In the genomic region with DNA sequence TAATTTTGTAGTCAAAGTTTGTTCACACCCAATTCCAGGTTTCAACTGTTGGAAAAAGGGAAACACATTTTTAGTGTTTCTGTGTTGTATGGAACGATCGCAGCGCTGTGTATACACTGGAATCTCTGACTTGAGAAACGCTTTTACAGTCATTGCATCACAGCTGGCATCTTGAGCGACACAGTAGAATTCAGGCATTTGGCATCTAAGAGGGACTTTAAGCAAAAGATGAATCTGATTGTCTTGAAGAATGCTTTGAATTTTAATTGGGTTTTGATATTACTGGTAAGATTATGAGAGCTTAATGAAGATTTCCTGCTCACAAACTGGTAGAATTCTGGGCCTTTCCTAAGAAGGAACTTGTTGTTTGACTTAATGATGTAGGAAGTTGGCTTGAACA, we compare ENCODE assay signal across 7 mouse cellular contexts. TPM values are rescaled to one million over a fixed set of nuclear protein-coding genes. Genes with fewer than 3 reads are reported as not detected.
A peak's percentile ranks its signal among the peaks of the same experiment; 100 is the strongest.
DNase-seq lines count a peak whose midpoint lies in the region; ATAC-seq and TF ChIP-seq lines count a peak whose summit lies in the region.

No protein-coding gene starts in this region.

- H3K27me3 ChIP-seq in E14TG2a.4 (ENCODE audit: insufficient read depth, low read length) = no peaks in the 10 kb centered on the region
- no peaks in the 10 kb centered on the region for H3K27me3 ChIP-seq in lung, embryonic 16.5 days (ENCODE audit: control insufficient read depth, insufficient read depth, low read depth, low read length)

- H3K27ac ChIP-seq in lung, embryonic 16.5 days (ENCODE audit: low read length) = no peak overlapping the region

- no peaks in the 10 kb centered on the region for H3K9me3 ChIP-seq in E14TG2a.4 (ENCODE audit: low read length)
- no peaks in the 10 kb centered on the region for H3K9me3 ChIP-seq in lung, embryonic 16.5 days (ENCODE audit: control insufficient read depth, low read length)

- peak; percentile 63 for DNase-seq in A20 (ENCODE audit: low read depth, low spot score)
- DNase-seq in right cerebral cortex, postnatal 36 days (ENCODE audit: low spot score in 2 of 2) = no peak
- DNase-seq in layer of hippocampus, postnatal 25 days (ENCODE audit: extremely low spot score in 1 of 2, low spot score in 1 of 2) = no peak

- peaks cover 14% of the 10 kb centered on the region; the same call in 1 of the 2 replicates for H3K36me3 ChIP-seq in E14TG2a.4 (ENCODE audit: insufficient read depth, low read length)
- no peaks in the 10 kb centered on the region for H3K36me3 ChIP-seq in lung, embryonic 16.5 days (ENCODE audit: control insufficient read depth, insufficient read depth, low read length)

- TF ChIP-seq CTCF in E14TG2a.4 (conservative IDR thresholded peaks at IDR 0.05; ENCODE audit: low read length) = no peak

- peak; percentile 40 for ATAC-seq in granulocyte monocyte progenitor cell, adult 5-6 weeks (replicated peaks; ENCODE audit: poor library complexity, severe bottlenecking)
- ATAC-seq in lung, embryonic 16.5 days (ENCODE audit: low read depth) = no peak
- ATAC-seq in inflammation-experienced regulatory T-cells, adult 6 months = no peak

- peak overlapping the region; percentile 86 for H3K4me3 ChIP-seq in E14TG2a.4 (replicated peaks; ENCODE audit: low read length)
- peak overlapping the region; percentile 59 for H3K4me3 ChIP-seq in lung, embryonic 16.5 days (ENCODE audit: low read length)

- H3K4me1 ChIP-seq in E14TG2a.4 (replicated peaks; ENCODE audit: low read depth, low read length) = peaks cover 28% of the 10 kb centered on the region
- peaks cover 2% of the 10 kb centered on the region; the same call in 1 of the 2 replicates for H3K4me1 ChIP-seq in lung, embryonic 16.5 days (replicated peaks; ENCODE audit: control insufficient read depth, insufficient read depth, low read length)

- H3K9ac ChIP-seq in lung, embryonic 16.5 days (ENCODE audit: low read length) = peak overlapping the region; percentile 66

- 7% methylated on average over 5 of the region's 5 CpGs for WGBS in lung, embryonic 16.5 days

- H3K4me2 ChIP-seq in lung, embryonic 16.5 days (ENCODE audit: low read depth, low read length) = peak overlapping the region; percentile 60

RNA-seq across cellular contexts. Expression of a gene that starts 1.3 kb away (rescaled TPM):
- 81.8 and 118 TPM in 2 replicates for total RNA-seq in granulocyte monocyte progenitor cell, adult 5-6 weeks (2014; fragmentation: Nextera tagmentation)
- total RNA-seq in granulocyte monocyte progenitor cell, adult 5-6 weeks (2017) = 137 and 141 TPM in 2 replicates
- polyA plus RNA-seq in lung, embryonic 16.5 days (2015; fragmentation: Nextera tagmentation; extraction: Ambion mirVana) = 12.7 and 16.4 TPM in 2 replicates
- 10 to 100 TPM; 12.5 to 24.0 (median 16.3) TPM for polyA plus RNA-seq in inflammation-experienced regulatory T-cells, adult 6 months (2017; shearing (Covaris generic))
- total RNA-seq in layer of hippocampus, postnatal 25 days (2021) = 100 to 1,000 TPM; 145 TPM
